Mouse (Mus musculus) adipocyte (in vitro differentiated cells): ENCODE results near the gene Qpct.

ENCODE experiments used
- DNase-seq: peaks from one replicate; pipeline ENCODE4 v3.0.0-alpha.2; 2016; ENCODE audit warnings: low spot score

Qpct gene

GRCm38 (mm10) chr17:79051606-79052005, at the start of gene Qpct:
TSS of gene Qpct (plus strand) at chr17:79051906.
- no peak for DNase-seq

- no peak for DNase-seq
Observed at GRCm38 (mm10) chr17:79013625-79014024, 38.1 kb upstream of the Qpct start.

GRCm38 (mm10) chr17:79014911-79015685, 36.6 kb upstream of the Qpct start:
- no peak for DNase-seq

GRCm38 (mm10) chr17:79015831-79016230, 35.9 kb upstream of the Qpct start:
- no peak for DNase-seq

- DNase-seq, result no peak
Observed at GRCm38 (mm10) chr17:79018422-79018821, 33.3 kb upstream of the Qpct start.

GRCm38 (mm10) chr17:79019726-79020207, 31.9 kb upstream of the Qpct start:
- DNase-seq, result peak; percentile 53

GRCm38 (mm10) chr17:79020208-79020983, 31.3 kb upstream of the Qpct start, which contains the start of gene Prkd3:
TSS of gene Prkd3 (minus strand) at chr17:79020816.
- peak; percentile 40 for DNase-seq

- DNase-seq, result no peak
Observed at GRCm38 (mm10) chr17:79020984-79021335, 30.7 kb upstream of the Qpct start.

- DNase-seq, result no peak
Observed at GRCm38 (mm10) chr17:79022746-79023145, 29.0 kb upstream of the Qpct start.

GRCm38 (mm10) chr17:79024544-79024943, 27.2 kb upstream of the Qpct start:
- DNase-seq, result no peak

GRCm38 (mm10) chr17:79029226-79029625, 22.5 kb upstream of the Qpct start:
- DNase-seq, result peak; percentile 30

- DNase-seq, result peak; percentile 43
Observed at GRCm38 (mm10) chr17:79031569-79031968, 20.1 kb upstream of the Qpct start.

GRCm38 (mm10) chr17:79032782-79033181, 18.9 kb upstream of the Qpct start:
- DNase-seq, result no peak

GRCm38 (mm10) chr17:79039660-79040059, 12.0 kb upstream of the Qpct start:
- DNase-seq, result peak; percentile 66

GRCm38 (mm10) chr17:79043705-79044104, 8.0 kb upstream of the Qpct start:
- DNase-seq, result no peak

- no peak for DNase-seq
Observed at GRCm38 (mm10) chr17:79052088-79052812, 544 bp downstream of the Qpct start.

- no peak for DNase-seq
Observed at GRCm38 (mm10) chr17:79058271-79058670, 6.6 kb downstream of the Qpct start.

GRCm38 (mm10) chr17:79060221-79060620, 8.5 kb downstream of the Qpct start:
- DNase-seq, result no peak

- peak; percentile 34 for DNase-seq
Observed at GRCm38 (mm10) chr17:79064250-79064649, 12.5 kb downstream of the Qpct start.

- no peak for DNase-seq
Observed at GRCm38 (mm10) chr17:79068581-79068980, 16.9 kb downstream of the Qpct start.

- peak; percentile 39 for DNase-seq
Observed at GRCm38 (mm10) chr17:79069019-79069418, 17.3 kb downstream of the Qpct start.

- DNase-seq, result no peak
Observed at GRCm38 (mm10) chr17:79069766-79070480, 18.2 kb downstream of the Qpct start.
